Mouse (Mus musculus) liver, embryonic 14.5 days (tissue): ENCODE data around the gene Kirrel3.

Experiments
- CTCF ChIP-seq: IDR thresholded peaks from 2 replicates; pipeline ENCODE4 v1.5.1; 2016; ENCODE audit warnings: antibody characterized with exemption, low read depth, control low read depth
- EP300 ChIP-seq: IDR thresholded peaks from 2 replicates; pipeline ENCODE4 v1.6.1; 2016; ENCODE audit warnings: antibody characterized with exemption, low read depth

DNA sequence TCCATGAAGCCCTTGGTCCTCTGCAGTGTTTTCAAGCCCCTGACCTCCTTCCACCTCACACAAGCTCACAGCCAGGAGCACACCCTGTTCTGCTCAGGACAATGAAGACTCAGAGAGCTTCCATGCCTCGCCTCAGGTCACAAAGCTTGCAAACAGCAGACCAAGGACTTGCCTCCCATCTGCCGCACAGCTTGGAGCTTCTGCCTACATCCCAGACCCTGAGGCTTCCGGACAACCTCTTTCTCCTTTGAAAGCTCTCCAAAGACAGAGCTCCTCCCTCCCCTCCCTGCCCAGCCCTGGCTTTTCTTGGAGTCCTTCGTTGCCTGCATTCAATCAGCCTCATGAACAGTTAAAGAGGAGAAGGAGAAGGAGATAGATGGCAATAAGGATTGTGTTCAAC lies 397.4 kb downstream of the Kirrel3 start:
- TF ChIP-seq CTCF (no peak), EP300 (no peak)
